Mouse (Mus musculus) cerebellum, adult 8-10 months (tissue): Measurements from ENCODE around the gene Gm21738.
"Not testable (repeated sequence)": the region's sequence is repeated elsewhere in the genome, so short reads cannot be mapped to it uniquely, and the experiment has no call there.

ENCODE experiments used
- DNase-seq: peaks from one replicate; pipeline ENCODE4 v3.0.0; 2022

Gene Gm21738

DNA sequence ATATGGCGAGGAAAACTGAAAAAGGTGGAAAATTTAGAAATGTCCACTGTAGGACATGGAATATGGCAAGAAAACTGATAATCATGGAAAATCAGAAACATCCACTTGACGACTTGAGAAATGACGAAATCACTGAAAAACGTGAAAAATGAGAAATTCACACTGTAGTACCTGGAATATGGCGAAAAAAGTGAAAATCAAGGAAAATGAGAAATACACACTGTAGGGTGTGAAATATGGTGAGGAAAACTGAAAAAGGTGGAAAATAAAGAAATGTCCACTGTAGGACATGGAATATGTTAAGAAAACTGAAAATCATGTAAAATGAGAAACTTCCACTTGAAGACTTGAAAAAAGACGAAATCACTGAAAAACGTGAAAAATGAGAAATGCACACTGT, at the start of gene Gm21738:
TSS of gene Gm21738 (minus strand) at position 101 of the 400 bp plus-strand sequence.
- not testable (repeated sequence) for DNase-seq

- DNase-seq, result not testable (repeated sequence)
Observed at GRCm38 (mm10) chr14:19383741-19384140, 35.0 kb downstream of the Gm21738 start.
